Mouse (Mus musculus) limb, embryonic 12.5 days (tissue): Measurements from ENCODE around the gene Lrrfip2. TPM values are rescaled to one million over a fixed set of nuclear protein-coding genes. Genes with fewer than 3 reads are reported as not detected.

Source experiments
- ATAC-seq: fragments of 200-750 bp; cut with Nextera tagmentation; 2 replicates; pipeline ENCODE4 v1.8.0; 2017; ENCODE audit warnings: low read depth, moderate TSS enrichment; ENCODE audit not compliant: insufficient number of reproducible peaks, insufficient read depth, low FRiP score, low TSS enrichment
- H3K27ac ChIP-seq: fragments of 300-500 bp; sonication (generic); 2 replicates; pipeline ENCODE4 v1.5.1; 2016; ENCODE audit warnings: mild to moderate bottlenecking, moderate library complexity
- H3K27me3 ChIP-seq: fragments of 300-500 bp; sonication (generic); 2 replicates; pipeline ENCODE4 v1.6.1; 2016; ENCODE audit warnings: mild to moderate bottlenecking, moderate library complexity
- H3K36me3 ChIP-seq: fragments of 300-500 bp; sonication (generic); 2 replicates; pipeline ENCODE4 v1.6.1; 2016; ENCODE audit warnings: mild to moderate bottlenecking, moderate library complexity
- H3K4me1 ChIP-seq: fragments of 300-500 bp; sonication (generic); replicated peaks from 2 replicates; pipeline ENCODE4 v1.6.1; 2016
- H3K4me2 ChIP-seq: fragments of 300-500 bp; sonication (generic); 2 replicates; pipeline ENCODE4 v1.6.1; 2016; ENCODE audit warnings: mild to moderate bottlenecking, moderate library complexity
- H3K4me3 ChIP-seq: fragments of 300-500 bp; sonication (generic); replicated peaks from 2 replicates; pipeline ENCODE4 v1.5.1; 2016; ENCODE audit warnings: mild to moderate bottlenecking
- H3K9ac ChIP-seq: fragments of 300-500 bp; sonication (generic); replicated peaks from 2 replicates; pipeline ENCODE4 v1.6.1; 2016; ENCODE audit warnings: mild to moderate bottlenecking, moderate library complexity
- H3K9me3 ChIP-seq: fragments of 300-500 bp; sonication (generic); 2 replicates; pipeline ENCODE4 v1.6.1; 2016; ENCODE audit warnings: mild to moderate bottlenecking, moderate library complexity
- WGBS: fragments of 180-500 bp; shearing (Covaris S2); methylation state at CpG from one replicate; pipeline ENCODE4 v1.1.7; 2016; 5-methylcytosine and 5-hydroxymethylcytosine counted together
- polyA plus RNA-seq: library from polyadenylated mRNA; unstranded; fragments of >200 nt; fragmentation: Nextera tagmentation; extraction: Ambion mirVana; gene quantifications from 2 replicates; pipeline ENCODE4 v1.2.1, GENCODE M21; 2016

The Lrrfip2 gene
- polyA plus RNA-seq, 1 experiment from 2014 or later: 45.9 TPM

GRCm38 (mm10) chr9:111197712-111198111 lies 80.3 kb downstream of the Lrrfip2 start:
- Histone ChIP-seq H3K4me2 (no peak overlapping the region), H3K36me3 (peaks cover 23% of the 10 kb centered on the region; the same call in 1 of the 2 replicates), H3K4me1 (no peaks in the 10 kb centered on the region), H3K4me3 (no peak overlapping the region), H3K27me3 (no peaks in the 10 kb centered on the region), H3K27ac (no peak overlapping the region), H3K9ac (no peak overlapping the region), H3K9me3 (no peaks in the 10 kb centered on the region)
- 93% methylated on average over 4 of the region's 4 CpGs for WGBS
- no peak for ATAC-seq

GRCm38 (mm10) chr9:111198332-111198731 lies 80.9 kb downstream of the Lrrfip2 start:
- ATAC-seq: no peak
- H3K4me2 ChIP-seq: no peak overlapping the region
- 90% methylated on average over 1 of the region's 1 CpGs for WGBS
- H3K36me3 ChIP-seq: peaks cover 19% of the 10 kb centered on the region; the same call in 1 of the 2 replicates
- H3K27me3 ChIP-seq: no peaks in the 10 kb centered on the region
- no peaks in the 10 kb centered on the region for H3K4me1 ChIP-seq
- H3K4me3 ChIP-seq: no peak overlapping the region
- H3K9ac ChIP-seq: no peak overlapping the region
- H3K27ac ChIP-seq: no peak overlapping the region
- no peaks in the 10 kb centered on the region for H3K9me3 ChIP-seq

DNA sequence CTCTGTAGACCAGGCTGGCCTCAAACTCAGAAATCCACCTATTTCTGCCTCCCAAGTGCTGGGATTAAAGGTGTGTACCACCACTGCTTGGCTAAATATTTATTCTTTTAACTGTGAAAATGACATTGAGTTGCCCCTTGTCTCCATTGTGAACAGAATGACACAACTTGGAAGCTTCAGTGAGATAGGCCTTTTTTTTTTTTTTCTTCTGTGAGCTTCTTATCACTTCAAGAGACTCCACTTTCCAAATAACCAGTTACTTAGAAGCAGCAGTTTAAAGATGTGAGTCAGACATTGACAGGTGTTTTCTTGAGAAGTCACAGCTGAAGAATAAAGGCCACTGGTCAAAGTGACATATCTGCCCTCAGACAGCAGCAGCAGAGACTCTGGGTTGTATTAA lies 82.8 kb downstream of the Lrrfip2 start:
- Histone ChIP-seq H3K27me3 (no peaks in the 10 kb centered on the region), H3K9me3 (no peaks in the 10 kb centered on the region), H3K4me1 (no peaks in the 10 kb centered on the region), H3K27ac (no peak overlapping the region), H3K4me3 (no peak overlapping the region), H3K9ac (no peak overlapping the region), H3K4me2 (no peak overlapping the region), H3K36me3 (peaks cover 19% of the 10 kb centered on the region; the same call in 1 of the 2 replicates)
- no peak for ATAC-seq

DNA sequence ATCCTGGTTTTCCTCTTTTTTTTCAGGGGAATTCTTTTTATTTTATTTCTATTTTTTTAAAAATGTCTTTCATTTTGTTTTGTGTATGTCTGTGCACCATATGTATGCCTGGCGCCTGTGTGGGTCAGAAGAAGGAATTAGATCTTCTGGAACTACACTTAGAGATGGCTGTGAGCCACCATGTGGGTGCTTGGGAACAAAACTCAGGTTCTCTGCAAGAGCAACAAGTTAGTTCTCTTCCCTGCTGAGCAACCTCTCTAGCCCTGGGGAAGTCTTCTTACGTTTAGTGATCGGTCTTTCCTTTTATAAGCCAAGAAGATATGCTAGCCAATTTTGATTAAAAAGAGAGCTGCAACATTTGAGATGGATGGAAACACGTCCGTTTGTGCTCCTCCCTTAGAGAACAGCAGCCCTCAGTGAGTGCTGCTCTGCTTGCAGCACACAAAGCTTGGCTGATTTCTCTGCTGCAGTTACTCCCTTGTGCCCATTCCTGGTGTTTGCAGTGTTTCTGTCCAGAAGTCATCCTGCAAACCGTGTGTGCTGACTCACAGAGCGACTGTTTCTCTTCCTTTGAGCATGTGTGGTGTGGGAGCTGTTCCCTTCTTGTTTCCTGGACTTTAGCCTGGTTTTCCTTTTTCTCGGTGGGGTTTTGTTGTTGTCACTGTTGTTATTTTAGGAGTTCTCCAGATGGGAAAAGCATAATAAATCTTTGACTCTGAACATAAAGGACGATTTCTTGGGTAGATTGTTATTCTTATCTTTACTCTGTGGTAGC lies 87.4 kb downstream of the Lrrfip2 start:
- H3K9me3 ChIP-seq: no peaks in the 10 kb centered on the region
- WGBS: 77% methylated on average over 9 of the region's 9 CpGs
- H3K27me3 ChIP-seq: no peaks in the 10 kb centered on the region
- no peak overlapping the region for H3K4me2 ChIP-seq
- H3K9ac ChIP-seq: no peak overlapping the region
- H3K4me1 ChIP-seq: no peaks in the 10 kb centered on the region
- H3K27ac ChIP-seq: no peak overlapping the region
- H3K36me3 ChIP-seq: peaks cover 35% of the 10 kb centered on the region
- no peak for ATAC-seq
- no peak overlapping the region for H3K4me3 ChIP-seq

DNA sequence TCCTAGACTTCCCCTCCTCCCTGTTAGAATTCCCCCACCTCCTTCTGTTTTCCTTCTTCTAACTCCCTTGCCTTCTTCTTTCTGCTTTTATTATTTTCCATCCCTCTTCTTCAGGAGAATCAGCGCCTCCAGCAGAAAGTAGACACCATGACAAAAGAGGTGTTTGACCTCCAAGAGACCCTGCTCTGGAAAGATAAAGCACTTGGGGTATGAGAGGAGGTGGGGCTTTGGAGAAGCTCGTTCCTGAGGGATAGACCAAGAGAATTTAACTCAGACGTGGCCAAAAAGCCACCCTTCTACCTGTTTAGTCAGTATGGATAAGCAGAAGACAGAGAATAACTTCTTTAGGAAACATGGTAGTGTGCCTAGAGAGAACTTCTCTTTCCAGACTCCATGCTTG lies 90.3 kb downstream of the Lrrfip2 start:
- H3K27ac ChIP-seq: no peak overlapping the region
- H3K9me3 ChIP-seq: no peaks in the 10 kb centered on the region
- H3K4me3 ChIP-seq: no peak overlapping the region
- H3K4me1 ChIP-seq: no peaks in the 10 kb centered on the region
- no peaks in the 10 kb centered on the region for H3K27me3 ChIP-seq
- no peak overlapping the region for H3K4me2 ChIP-seq
- H3K36me3 ChIP-seq: peaks cover 16% of the 10 kb centered on the region
- no peak overlapping the region for H3K9ac ChIP-seq
- 50% methylated on average over 3 of the region's 3 CpGs for WGBS
- no peak for ATAC-seq

DNA sequence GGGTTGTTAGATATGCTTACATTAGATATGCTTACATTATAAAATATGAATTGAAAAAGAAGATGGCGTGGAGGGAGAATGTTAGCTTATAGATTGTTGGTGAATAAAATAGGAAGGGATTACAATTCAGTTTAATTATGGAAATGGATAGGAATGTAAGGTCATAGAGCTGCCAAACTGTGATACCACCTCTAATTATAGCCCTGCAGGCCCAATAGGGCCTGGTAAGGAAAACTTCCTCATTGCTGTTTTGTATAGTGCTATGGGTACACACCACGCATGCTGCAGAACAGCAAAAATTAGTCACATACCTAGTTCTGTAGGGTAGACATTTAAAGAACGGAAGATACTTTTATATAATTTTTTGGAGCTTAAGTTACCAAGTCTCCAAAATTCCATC lies 90.8 kb downstream of the Lrrfip2 start:
- H3K27ac ChIP-seq: no peak overlapping the region
- no peak overlapping the region for H3K4me2 ChIP-seq
- no peaks in the 10 kb centered on the region for H3K27me3 ChIP-seq
- 97% methylated on average over 3 of the region's 3 CpGs for WGBS
- no peak overlapping the region for H3K9ac ChIP-seq
- H3K9me3 ChIP-seq: no peaks in the 10 kb centered on the region
- no peaks in the 10 kb centered on the region for H3K4me1 ChIP-seq
- ATAC-seq: no peak
- H3K36me3 ChIP-seq: peaks cover 16% of the 10 kb centered on the region
- H3K4me3 ChIP-seq: no peak overlapping the region

DNA sequence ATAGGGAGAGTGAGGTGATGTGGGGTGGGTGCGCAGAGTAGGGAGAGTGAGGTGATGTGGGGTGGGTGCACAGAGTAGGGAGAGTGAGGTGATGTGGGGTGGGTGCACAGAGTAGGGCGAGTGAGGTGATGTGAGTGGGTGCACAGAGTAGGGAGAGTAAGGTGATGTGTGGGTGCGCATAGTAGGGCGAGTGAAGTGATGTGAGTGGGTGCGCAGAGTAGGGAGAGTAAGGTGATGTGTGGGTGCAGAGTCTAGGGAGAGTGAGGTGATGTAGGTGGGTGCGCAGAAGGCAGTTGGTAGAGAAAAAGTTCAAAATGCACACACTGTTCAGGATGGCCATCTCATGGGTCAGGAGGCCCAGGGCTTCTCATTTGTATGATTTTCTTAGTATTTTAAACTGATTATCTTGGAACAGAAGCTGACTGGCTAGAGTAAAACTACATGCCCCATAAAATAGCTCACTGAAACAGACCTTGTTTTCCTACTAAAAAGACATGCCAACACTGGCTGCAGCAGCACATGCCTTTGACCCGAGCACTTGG lies 91.8 kb downstream of the Lrrfip2 start:
- no peak for ATAC-seq
- no peak overlapping the region for H3K4me2 ChIP-seq
- WGBS: 91% methylated on average over 7 of the region's 7 CpGs

DNA sequence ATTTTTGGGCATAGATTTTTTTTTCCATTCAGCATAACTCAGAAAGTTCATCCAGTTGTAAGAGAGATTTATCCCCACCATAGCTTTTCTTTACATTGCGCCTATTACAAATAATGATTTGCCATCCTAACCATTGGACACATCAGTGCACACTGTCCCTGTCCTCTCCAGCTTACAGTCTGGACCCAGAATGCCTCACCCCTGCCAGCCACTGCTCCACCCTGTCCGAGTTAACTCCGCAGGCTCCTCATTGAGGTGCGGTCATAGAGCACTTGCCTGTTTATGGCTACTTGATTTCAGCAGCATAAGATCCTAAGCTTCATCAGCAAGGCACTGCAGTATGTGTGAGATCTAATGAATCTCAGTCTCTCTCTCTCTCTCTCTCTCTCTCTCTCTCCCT lies 93.0 kb downstream of the Lrrfip2 start:
- ATAC-seq: no peak
- Histone ChIP-seq H3K4me3 (no peak overlapping the region), H3K27ac (no peak overlapping the region), H3K4me2 (no peak overlapping the region), H3K9ac (no peak overlapping the region), H3K27me3 (no peaks in the 10 kb centered on the region), H3K36me3 (peaks cover 29% of the 10 kb centered on the region), H3K9me3 (no peaks in the 10 kb centered on the region), H3K4me1 (peaks cover 5% of the 10 kb centered on the region)
- WGBS: 91% methylated on average over 4 of the region's 4 CpGs

More for the DNA sequence above, 91.8 kb downstream of the Lrrfip2 start:
- Histone ChIP-seq H3K9ac (no peak overlapping the region), H3K36me3 (peaks cover 24% of the 10 kb centered on the region), H3K27ac (no peak overlapping the region), H3K4me1 (no peaks in the 10 kb centered on the region), H3K9me3 (no peaks in the 10 kb centered on the region), H3K4me3 (no peak overlapping the region), H3K27me3 (no peaks in the 10 kb centered on the region)

DNA sequence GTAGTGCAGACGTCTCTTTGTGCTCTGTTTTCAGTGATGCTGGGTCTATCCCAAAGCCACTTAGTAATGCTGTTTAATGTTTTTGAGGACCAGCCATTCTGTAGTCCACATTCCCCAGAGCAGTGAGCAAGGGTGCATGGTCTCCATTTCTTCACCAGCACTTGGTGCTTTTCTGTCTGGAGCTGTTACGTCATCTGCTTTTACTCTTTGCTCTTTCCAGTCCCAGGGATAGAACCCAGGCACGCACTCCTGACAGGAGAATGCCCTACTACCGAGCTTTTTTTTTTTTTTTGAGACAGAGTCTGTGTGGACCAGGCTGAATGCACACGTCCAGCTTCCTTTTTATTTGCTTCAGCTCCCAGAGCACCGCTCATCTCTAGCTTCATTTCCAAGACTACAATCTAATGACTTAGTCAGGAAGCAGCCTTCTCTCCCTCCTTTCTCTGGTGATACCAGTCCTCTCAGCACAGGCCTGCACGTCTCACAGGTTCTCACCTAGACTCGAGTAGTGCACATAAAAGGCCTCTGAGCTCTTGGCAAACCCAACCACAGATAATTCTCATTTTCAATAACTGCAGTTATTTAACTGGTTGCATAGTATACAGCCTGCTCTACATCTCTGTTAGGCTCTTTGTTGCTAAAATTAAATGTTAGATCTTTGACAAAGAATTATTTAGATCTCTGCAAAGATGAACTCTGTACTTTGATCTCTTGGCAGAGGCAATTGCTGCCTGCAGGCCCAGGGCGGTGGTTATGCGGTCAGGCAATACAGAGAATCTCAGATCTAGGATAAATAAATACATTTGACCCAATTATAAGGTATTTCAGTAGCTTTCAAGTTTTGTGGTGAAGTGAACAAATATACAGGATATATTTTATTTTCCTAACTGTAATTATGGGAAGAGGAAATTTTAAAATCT lies 94.0 kb downstream of the Lrrfip2 start:
- H3K27ac ChIP-seq: no peak overlapping the region
- peaks cover 31% of the 10 kb centered on the region; the same call in 1 of the 2 replicates for H3K36me3 ChIP-seq
- peaks cover 5% of the 10 kb centered on the region for H3K4me1 ChIP-seq
- H3K9me3 ChIP-seq: no peaks in the 10 kb centered on the region
- H3K9ac ChIP-seq: no peak overlapping the region
- H3K4me2 ChIP-seq: no peak overlapping the region
- 73% methylated on average over 10 of the region's 10 CpGs for WGBS
- no peak overlapping the region for H3K4me3 ChIP-seq
- H3K27me3 ChIP-seq: no peaks in the 10 kb centered on the region
- ATAC-seq: no peak

DNA sequence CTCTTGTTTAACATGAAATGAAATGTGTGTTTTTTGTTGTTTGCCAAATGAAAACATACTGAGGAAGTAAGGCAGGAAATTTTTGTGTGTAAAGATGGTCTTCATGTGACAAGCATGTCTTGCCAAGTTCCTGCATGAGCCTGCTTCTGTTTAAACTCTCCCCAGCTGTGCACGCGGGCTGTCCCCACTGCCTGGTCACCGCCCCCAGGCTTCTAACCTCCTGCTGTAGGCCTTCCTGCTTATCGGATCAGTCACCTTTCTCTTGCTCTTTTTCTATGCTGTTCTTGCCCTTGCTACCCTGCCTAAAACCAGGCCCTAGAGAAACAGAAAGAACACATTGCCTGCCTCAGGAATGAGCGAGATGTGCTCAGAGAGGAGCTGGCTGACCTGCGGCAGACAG lies 96.1 kb downstream of the Lrrfip2 start:
- Histone ChIP-seq H3K9ac (no peak overlapping the region), H3K36me3 (peaks cover 31% of the 10 kb centered on the region; the same call in 1 of the 2 replicates), H3K4me3 (no peak overlapping the region), H3K9me3 (no peaks in the 10 kb centered on the region), H3K27ac (no peak overlapping the region), H3K4me1 (peaks cover 5% of the 10 kb centered on the region), H3K27me3 (no peaks in the 10 kb centered on the region), H3K4me2 (no peak overlapping the region)
- 66% methylated on average over 6 of the region's 6 CpGs for WGBS
- no peak for ATAC-seq

DNA sequence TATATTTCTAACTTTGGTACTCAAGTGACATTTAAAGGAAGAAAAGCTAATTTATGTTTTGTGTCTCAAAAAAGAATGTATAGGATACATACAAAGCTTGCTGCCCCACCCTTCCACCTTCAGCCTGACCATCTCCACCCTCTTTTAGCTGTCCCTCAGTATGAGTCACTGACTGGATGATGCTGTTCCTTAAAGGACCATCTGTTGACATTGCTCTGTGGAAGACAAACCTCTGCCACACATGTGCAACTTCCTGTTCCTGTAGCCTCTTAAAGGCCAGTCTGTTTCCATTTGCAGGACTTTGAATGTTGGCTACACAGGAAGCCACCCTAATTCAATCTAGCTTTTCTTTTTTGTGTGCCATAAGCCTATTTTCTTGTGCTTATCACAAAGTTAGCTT lies 99.0 kb downstream of the Lrrfip2 start:
- Histone ChIP-seq H3K4me1 (peaks cover 5% of the 10 kb centered on the region), H3K27ac (no peak overlapping the region), H3K36me3 (peaks cover 48% of the 10 kb centered on the region), H3K4me2 (no peak overlapping the region), H3K4me3 (no peak overlapping the region), H3K27me3 (no peaks in the 10 kb centered on the region), H3K9me3 (no peaks in the 10 kb centered on the region), H3K9ac (no peak overlapping the region)
- ATAC-seq: no peak
